Mouse (Mus musculus) limb, embryonic 15.5 days (tissue): Measurements from ENCODE around the gene Gm11213. TPM values are rescaled to one million over a fixed set of nuclear protein-coding genes. Genes with fewer than 3 reads are reported as not detected.
A peak's percentile ranks its signal among the peaks of the same experiment; 100 is the strongest.

Experiments used
- ATAC-seq: fragments of 200-750 bp; cut with Nextera tagmentation; 2 replicates; pipeline ENCODE4 v1.8.0; 2017; ENCODE audit warnings: low read depth, moderate TSS enrichment; ENCODE audit not compliant: insufficient number of reproducible peaks, low FRiP score, low TSS enrichment
- H3K27ac ChIP-seq: fragments of 300-500 bp; sonication (generic); 2 replicates; pipeline ENCODE4 v1.5.1; 2015; ENCODE audit warnings: moderate library complexity, mild to moderate bottlenecking, inconsistent platforms
- H3K27me3 ChIP-seq: fragments of 300-500 bp; sonication (generic); 2 replicates; pipeline ENCODE4 v1.6.1; 2015; ENCODE audit warnings: inconsistent platforms
- H3K36me3 ChIP-seq: fragments of 300-500 bp; sonication (generic); 2 replicates; pipeline ENCODE4 v1.6.1; 2015; ENCODE audit warnings: inconsistent platforms
- H3K4me1 ChIP-seq: fragments of 300-500 bp; sonication (generic); 2 replicates; pipeline ENCODE4 v1.6.1; 2015; ENCODE audit warnings: inconsistent platforms
- H3K4me2 ChIP-seq: fragments of 300-500 bp; sonication (generic); 2 replicates; pipeline ENCODE4 v1.6.1; 2015; ENCODE audit warnings: mild to moderate bottlenecking, inconsistent platforms
- H3K4me3 ChIP-seq: fragments of 300-500 bp; sonication (generic); 2 replicates; pipeline ENCODE4 v1.5.1; 2015; ENCODE audit warnings: mild to moderate bottlenecking, inconsistent platforms
- H3K9ac ChIP-seq: fragments of 300-500 bp; sonication (generic); 2 replicates; pipeline ENCODE4 v1.6.1; 2015; ENCODE audit warnings: inconsistent platforms
- H3K9me3 ChIP-seq: fragments of 300-500 bp; sonication (generic); 2 replicates; pipeline ENCODE4 v1.6.1; 2016; ENCODE audit warnings: inconsistent platforms
- WGBS: fragments of 180-500 bp; shearing (Covaris S2); methylation state at CpG from one replicate; pipeline ENCODE4 v1.1.7; 2015; 5-methylcytosine and 5-hydroxymethylcytosine counted together
- polyA plus RNA-seq: library from polyadenylated mRNA; unstranded; fragments of >200 nt; fragmentation: Nextera tagmentation; extraction: Ambion mirVana; gene quantifications from 2 replicates; pipeline ENCODE4 v1.2.1, GENCODE M21; 2015

Gene Gm11213
- polyA plus RNA-seq, 1 experiment from 2014 or later: not detected

DNA sequence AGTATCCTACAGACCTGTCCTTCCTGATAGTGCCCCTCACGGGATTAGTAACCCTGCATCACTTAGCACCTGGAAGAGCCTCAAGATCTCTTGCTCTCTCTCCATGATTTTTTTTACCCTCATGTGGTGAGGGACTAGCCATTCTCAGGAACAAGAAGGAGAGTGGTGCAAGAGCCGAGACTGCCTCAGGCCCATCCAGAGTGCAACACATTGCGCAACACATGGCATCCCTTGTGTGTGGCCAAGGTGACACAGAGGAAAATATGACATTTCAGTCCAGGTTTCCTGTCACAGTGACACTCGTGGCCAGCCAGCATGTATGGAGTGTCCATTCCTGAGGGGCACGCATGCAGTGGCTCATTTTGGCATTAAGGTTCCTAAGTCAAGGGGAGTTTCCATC lies 32.4 kb downstream of the Gm11213 start:
- 91% methylated on average over 5 of the region's 5 CpGs for WGBS
- Histone ChIP-seq H3K36me3 (peaks cover 12% of the 10 kb centered on the region; the same call in 1 of the 2 replicates), H3K27me3 (no peaks in the 10 kb centered on the region), H3K9me3 (no peaks in the 10 kb centered on the region), H3K9ac (no peak overlapping the region), H3K4me3 (no peak overlapping the region), H3K27ac (no peak overlapping the region), H3K4me2 (no peak overlapping the region), H3K4me1 (peaks cover 9% of the 10 kb centered on the region)
- no peak for ATAC-seq

DNA sequence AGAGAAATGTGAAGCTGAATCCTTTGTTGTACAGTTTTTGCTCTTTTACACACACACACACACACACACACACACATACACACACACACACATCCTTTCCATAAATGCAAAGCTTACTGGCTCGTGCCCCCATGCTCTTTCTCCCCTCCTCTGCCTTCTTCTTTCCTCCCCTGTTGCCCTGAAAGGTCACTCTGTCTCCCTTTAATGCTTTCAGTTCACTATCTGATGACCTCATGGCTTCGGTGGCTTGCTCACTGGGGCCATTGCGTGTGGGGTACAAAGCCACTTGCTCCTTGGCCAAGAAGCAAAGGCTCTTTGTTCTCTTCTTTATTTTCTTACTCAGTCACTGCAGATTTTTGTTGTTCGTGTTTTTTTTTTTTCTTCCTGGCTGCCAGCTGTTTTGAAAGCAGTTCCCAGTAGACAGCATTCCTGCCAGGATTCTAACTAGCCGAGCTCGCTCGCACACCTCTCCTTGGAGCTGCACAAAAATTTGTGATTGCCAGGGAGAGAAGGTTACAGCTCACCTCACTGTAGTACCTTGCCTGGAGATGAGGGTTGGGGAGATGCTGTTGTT lies 34.8 kb downstream of the Gm11213 start:
- ATAC-seq: no peak
- peaks cover 9% of the 10 kb centered on the region; the same call in 1 of the 2 replicates for H3K36me3 ChIP-seq
- WGBS: 37% methylated on average over 7 of the region's 7 CpGs
- H3K4me2 ChIP-seq: no peak overlapping the region
- no peak overlapping the region for H3K27ac ChIP-seq
- no peaks in the 10 kb centered on the region for H3K9me3 ChIP-seq
- H3K4me3 ChIP-seq: no peak overlapping the region
- H3K4me1 ChIP-seq: peaks cover 9% of the 10 kb centered on the region
- no peaks in the 10 kb centered on the region for H3K27me3 ChIP-seq
- no peak overlapping the region for H3K9ac ChIP-seq

DNA sequence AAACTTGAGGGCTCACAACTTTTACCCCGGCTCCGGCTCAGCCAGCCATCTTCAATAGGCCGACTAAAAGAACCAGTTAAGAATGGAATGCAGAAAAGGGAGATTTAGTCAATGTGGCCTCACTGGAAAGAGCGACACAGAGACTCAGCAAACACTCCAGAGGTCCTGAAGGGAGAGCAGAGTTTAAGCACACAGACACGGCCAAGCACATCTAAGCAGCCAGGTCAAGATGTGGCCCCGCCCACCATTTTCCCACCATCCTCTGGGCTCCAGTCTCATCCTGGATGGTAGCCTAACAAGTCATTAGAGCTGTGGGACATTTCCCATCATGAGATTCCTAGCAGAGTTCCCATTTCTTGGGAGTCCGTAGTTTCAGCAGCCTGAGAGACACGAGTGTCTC lies 35.7 kb downstream of the Gm11213 start:
- Histone ChIP-seq H3K9ac (no peak overlapping the region), H3K4me1 (peaks cover 9% of the 10 kb centered on the region), H3K36me3 (peaks cover 9% of the 10 kb centered on the region; the same call in 1 of the 2 replicates), H3K27ac (no peak overlapping the region), H3K27me3 (no peaks in the 10 kb centered on the region), H3K9me3 (no peaks in the 10 kb centered on the region), H3K4me2 (no peak overlapping the region), H3K4me3 (no peak overlapping the region)
- ATAC-seq: no peak
- 87% methylated on average over 8 of the region's 8 CpGs for WGBS

DNA sequence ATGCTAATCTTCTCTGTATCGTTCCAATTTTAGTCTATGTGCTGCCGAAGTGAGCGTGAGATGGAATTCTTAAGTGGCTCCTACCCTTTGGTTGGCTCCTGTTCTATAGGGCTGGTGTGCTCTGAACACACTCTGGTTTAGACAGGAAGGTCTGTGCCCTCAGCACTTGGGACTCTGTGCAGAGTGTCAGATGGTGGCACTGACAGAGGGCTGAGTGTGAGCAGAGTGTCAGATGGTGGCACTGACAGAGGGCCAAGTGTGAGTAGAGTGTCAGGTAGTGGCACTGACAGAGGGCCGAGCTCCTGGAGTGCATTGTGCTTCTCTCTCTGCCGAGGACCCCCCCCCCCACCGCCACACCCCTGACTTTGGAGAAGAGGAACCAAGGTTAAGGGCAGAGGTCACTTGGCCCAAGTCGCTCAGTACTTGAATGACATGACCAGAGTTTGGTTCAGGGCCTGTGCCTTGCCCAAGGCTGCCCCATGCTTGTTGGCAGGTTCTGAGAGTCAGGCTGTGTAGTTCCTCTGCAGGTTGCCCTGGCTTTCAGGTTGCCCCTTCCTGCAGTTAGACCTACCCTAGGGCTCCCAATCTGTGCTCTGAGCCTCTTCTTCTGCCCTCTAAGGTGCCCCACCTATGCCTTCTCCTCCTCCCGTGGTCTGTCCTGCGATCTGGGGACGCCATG lies 37.2 kb downstream of the Gm11213 start:
- Histone ChIP-seq H3K9me3 (no peaks in the 10 kb centered on the region), H3K36me3 (0 out of 2 replicates have a peak, but pooled peaks cover 5% of the 10 kb centered on the region), H3K4me2 (no peak overlapping the region), H3K4me3 (no peak overlapping the region), H3K4me1 (peaks cover 9% of the 10 kb centered on the region), H3K9ac (no peak overlapping the region), H3K27ac (no peak overlapping the region), H3K27me3 (no peaks in the 10 kb centered on the region)
- 92% methylated on average over 9 of the region's 10 CpGs for WGBS
- ATAC-seq: no peak

DNA sequence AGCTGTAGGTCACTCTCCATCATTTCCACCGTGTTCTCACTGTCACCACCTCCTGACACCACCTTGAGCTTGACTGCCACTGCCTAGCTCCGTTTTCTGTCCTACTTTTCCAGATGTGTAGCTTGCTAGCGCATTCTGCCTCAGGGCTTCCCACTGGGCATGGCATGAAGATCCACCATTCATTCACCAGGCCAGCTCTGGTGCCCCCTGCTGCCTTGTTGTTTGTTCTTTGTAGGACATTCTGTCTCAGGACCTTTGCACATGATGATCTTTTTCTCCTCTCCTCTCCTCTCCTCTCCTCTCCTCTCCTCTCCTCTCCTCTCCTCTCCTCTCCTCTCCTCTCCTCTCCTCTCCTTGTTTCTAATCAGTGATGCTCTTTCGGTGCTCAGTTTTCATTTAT lies 42.3 kb downstream of the Gm11213 start:
- no peak for ATAC-seq
- H3K9me3 ChIP-seq: no peaks in the 10 kb centered on the region
- H3K9ac ChIP-seq: no peak overlapping the region
- WGBS: 78% methylated on average over 4 of the region's 4 CpGs
- no peak overlapping the region for H3K27ac ChIP-seq
- H3K36me3 ChIP-seq: no peaks in the 10 kb centered on the region
- H3K4me2 ChIP-seq: no peak overlapping the region
- H3K27me3 ChIP-seq: no peaks in the 10 kb centered on the region
- no peak overlapping the region for H3K4me3 ChIP-seq
- peaks cover 29% of the 10 kb centered on the region for H3K4me1 ChIP-seq

DNA sequence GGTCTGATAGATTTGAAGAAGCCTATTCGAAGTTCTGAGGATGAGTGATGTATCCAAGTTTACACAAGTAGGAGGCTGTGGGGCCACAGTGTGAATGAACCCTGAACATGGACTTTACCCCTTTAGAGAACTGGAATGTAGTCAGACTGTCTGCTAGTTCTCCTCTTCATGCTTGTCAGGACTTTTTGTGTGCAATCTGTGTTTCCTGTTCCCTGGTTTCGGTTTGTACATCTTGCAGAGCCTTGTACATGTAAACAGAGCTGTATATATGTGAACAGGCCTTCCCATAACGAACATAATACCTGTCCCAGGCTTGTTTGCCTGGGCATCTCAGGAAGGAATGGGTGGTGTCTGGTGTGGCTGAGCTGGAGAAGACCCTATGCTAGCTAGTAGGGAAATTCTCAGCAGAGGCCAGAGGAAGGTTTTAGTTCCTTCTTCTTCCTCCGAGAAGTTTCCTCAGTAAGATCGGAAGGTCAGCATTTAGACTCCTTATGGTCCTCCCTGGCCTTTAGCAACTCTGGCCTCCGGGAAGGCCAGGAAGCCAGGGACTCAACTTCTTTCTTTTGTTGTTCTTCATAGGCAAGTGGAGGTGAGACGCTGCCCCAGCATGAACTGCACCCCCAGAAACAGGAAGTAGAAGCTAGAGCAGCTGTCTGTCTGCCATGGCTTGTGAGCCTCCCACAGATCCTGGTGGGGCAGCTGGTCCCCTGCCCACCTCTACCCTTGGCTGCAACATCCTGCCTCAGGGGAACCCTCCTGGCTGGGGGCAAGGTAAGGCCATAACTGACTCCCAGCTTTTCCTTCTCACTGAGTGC lies 43.0 kb downstream of the Gm11213 start:
- Histone ChIP-seq H3K9me3 (no peaks in the 10 kb centered on the region), H3K27ac (no peak overlapping the region), H3K4me1 (peaks cover 35% of the 10 kb centered on the region), H3K9ac (no peak overlapping the region), H3K36me3 (no peaks in the 10 kb centered on the region), H3K27me3 (no peaks in the 10 kb centered on the region), H3K4me3 (no peak overlapping the region), H3K4me2 (no peak overlapping the region)
- no peak for ATAC-seq
- 77% methylated on average over 7 of the region's 7 CpGs for WGBS

DNA sequence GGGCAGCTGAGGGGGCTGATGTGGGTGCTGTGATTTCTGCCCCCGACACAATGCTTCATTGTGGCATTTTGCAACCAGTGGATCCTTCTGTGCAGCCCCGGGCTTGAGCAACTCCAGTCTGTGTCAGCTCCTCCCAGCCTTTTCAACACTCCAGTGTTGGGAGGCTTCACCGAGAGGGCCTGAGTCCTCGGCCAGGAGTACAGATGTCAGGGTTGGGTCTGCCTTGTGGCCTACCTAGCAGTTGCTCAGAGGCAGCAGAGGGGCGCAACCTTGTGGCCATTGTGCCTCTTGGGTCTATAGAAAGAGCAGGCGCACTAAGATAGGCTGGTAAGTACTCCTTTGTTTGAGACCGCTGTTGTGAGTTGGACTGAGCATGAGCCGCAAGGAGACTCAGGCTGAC lies 45.0 kb downstream of the Gm11213 start:
- H3K4me1 ChIP-seq: peaks cover 37% of the 10 kb centered on the region
- no peak for ATAC-seq
- H3K4me3 ChIP-seq: no peak overlapping the region
- H3K9me3 ChIP-seq: no peaks in the 10 kb centered on the region
- WGBS: 71% methylated on average over 8 of the region's 8 CpGs
- H3K4me2 ChIP-seq: no peak overlapping the region
- no peaks in the 10 kb centered on the region for H3K27me3 ChIP-seq
- peak overlapping the region; percentile 59; the same call in 1 of the 2 replicates for H3K27ac ChIP-seq
- H3K36me3 ChIP-seq: peaks cover 3% of the 10 kb centered on the region; the same call in 1 of the 2 replicates
- H3K9ac ChIP-seq: no peak overlapping the region

DNA sequence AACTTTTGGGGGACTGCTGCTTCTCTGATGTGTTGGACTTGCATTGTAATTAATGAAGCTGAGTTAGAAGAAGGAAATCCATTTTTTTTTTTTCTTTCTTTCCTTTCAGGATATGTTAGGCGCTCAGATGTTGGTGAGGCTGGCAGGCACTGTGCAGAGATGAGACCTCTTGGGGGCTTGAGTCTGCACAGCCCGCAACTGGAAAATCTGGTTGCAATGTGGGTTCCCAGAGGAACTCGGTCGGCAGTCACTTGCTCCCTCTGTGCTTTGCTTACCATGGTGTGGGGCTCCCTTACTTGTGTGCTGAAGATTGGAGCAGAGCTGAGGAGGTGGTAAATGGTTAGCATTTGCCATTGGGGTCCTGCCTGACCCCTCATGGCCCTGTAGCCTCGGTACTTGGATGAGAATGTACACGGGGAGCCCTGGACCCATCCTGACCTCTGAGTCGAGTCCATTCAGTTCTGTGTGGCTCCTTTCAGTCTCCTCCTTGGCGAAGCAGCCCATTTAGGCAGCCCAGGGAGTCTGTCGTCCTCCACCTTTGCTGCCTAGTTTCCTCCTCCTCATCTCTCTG lies 45.8 kb downstream of the Gm11213 start:
- Histone ChIP-seq H3K9me3 (no peaks in the 10 kb centered on the region), H3K27ac (peak overlapping the region; percentile 78), H3K27me3 (no peaks in the 10 kb centered on the region), H3K9ac (peak overlapping the region; percentile 82), H3K4me2 (peak overlapping the region; percentile 83), H3K4me3 (peak overlapping the region; percentile 72), H3K36me3 (peaks cover 8% of the 10 kb centered on the region; the same call in 1 of the 2 replicates), H3K4me1 (peaks cover 37% of the 10 kb centered on the region)
- WGBS: 27% methylated on average over 9 of the region's 9 CpGs
- ATAC-seq: no peak

DNA sequence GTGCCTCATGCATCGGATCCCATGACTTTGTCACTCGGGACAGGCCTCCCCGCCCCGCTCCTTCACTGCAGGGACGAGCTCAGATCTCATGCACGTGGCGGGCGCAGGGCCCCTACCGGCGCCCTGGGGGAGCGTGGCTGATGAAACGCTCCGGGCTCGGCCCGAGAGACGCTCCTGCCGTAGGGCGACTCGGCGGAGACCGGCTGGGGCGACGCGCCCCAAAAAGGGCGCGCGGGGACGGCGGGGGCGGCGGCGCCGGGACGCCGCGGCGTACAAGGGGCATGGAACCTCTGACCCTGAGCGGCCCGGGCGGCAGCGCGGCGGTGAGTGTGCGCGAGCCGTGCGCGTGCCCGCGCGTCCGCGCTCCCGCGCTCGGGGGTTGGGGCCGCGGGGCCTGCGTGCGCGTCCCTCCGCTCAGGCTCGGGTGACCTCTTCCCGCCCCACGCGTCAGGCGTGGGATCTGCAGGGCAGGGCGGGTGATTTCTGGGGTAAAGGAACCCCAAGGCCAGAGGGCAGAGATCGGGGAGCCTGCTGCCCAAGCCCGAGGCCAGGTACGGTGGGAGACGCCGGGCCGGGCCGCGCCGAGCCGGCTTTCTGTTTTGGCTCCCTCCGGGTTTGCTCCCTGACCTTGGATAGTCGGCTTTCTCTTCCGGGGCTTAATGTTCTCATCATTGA lies 46.5 kb downstream of the Gm11213 start, which contains the start of gene Tmem268:
Gene Tmem268 (plus strand): TSS at position 375 of the 675 bp plus-strand sequence.
- peaks cover 10% of the 10 kb centered on the region for H3K36me3 ChIP-seq
- H3K27ac ChIP-seq: peak within 1 kb of the TSS; percentile 78
- H3K4me2 ChIP-seq: peak within 1 kb of the TSS; percentile 83
- H3K9me3 ChIP-seq: no peaks in the 10 kb centered on the region
- peak within 1 kb of the TSS; percentile 82 for H3K9ac ChIP-seq
- ATAC-seq: peak; percentile 74
- peaks cover 37% of the 10 kb centered on the region for H3K4me1 ChIP-seq
- no peaks in the 10 kb centered on the region for H3K27me3 ChIP-seq
- peak within 1 kb of the TSS; percentile 72 for H3K4me3 ChIP-seq
- under 1% methylated on average over 78 of the region's 81 CpGs for WGBS

DNA sequence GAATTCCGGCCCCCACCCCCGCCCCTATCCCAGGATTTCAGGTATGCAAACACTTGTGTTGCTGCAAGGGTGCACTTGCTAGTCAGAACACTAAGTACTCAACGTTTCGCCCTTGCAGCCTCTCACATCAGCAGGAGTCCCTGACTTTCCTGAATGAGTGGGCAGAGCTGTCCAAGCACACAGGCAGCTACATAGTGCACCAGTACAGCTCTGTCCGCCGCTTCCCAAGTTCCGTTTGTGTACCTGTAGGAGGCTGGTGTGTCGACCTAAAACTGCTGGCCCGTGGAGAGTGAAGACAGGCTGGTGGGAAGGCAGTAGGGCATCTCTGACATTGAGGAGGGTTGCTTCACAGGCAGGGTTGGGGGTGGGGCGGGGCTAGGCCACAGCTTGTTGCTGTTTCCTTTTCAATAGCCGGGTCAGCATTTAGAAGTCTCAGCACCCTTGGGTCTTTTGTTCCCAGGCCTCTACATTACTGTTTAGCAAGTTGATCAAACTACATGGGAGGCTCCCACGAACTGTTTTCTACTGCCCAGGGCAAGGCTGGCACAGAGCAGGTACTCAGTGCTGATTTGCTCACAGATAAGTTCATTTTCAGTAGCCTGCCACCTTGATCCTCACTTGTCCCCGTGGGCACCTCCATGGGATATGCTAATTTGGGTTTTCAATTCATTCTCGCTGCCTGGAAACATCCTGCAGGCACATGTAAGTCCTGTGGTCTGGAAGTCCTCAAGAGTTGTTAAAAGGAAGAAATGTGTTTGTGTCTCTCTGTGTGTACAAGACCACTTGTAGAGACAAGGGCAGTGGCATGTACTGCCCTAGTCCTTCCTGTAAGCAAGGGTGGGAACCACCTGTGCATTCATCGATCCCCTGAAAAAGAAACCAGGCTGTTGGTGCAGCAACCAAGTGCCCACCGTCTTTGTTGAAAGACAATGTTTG lies 47.7 kb downstream of the Gm11213 start:
- no peak for ATAC-seq
- 42% methylated on average over 16 of the region's 16 CpGs for WGBS
- Histone ChIP-seq H3K36me3 (peaks cover 20% of the 10 kb centered on the region), H3K27me3 (no peaks in the 10 kb centered on the region), H3K9me3 (no peaks in the 10 kb centered on the region), H3K4me3 (peak overlapping the region; percentile 72; the same call in 1 of the 2 replicates), H3K27ac (no peak overlapping the region), H3K4me2 (peak overlapping the region; percentile 83), H3K4me1 (peaks cover 37% of the 10 kb centered on the region), H3K9ac (no peak overlapping the region)
